Mouse (Mus musculus) left cerebral cortex, postnatal 14 days (tissue): Measurements from ENCODE around the gene Maoa. TPM values are rescaled to one million over a fixed set of nuclear protein-coding genes. Genes with fewer than 3 reads are reported as not detected.

Experiments used
- DNase-seq, 2 experiments: peaks; one replicate each; pipeline ENCODE4 v3.0.0; 2021 to 2022; ENCODE audit warnings: low spot score in 2 of 2, mixed read lengths in 1 of 2
- intact Hi-C: fragments of 180-260 bp; cut with DNase I; formaldehyde crosslinking; loops from one replicate; pipeline ENCODE4 v1.15.1; 2025
- long read RNA-seq, 2 experiments: library from polyadenylated mRNA; stranded (forward); transcript quantifications; one replicate each; pipeline ENCODE4 v2.0.0; 2021
- total RNA-seq, 2 experiments: library from RNA; stranded (reverse); gene quantifications; 2 replicates each; pipeline ENCODE4 v1.2.3; 2021

Maoa gene
- 10 to 100 TPM; 21.5 to 23.5 TPM for total RNA-seq
- long read RNA-seq, experiment 1, full-length matches to known transcripts: 27 of 29 reads
- long read RNA-seq, experiment 1, partial matches to known transcripts: 0 of 29 reads
- long read RNA-seq, experiment 1, other reads (novel, unspliced or antisense): 2 of 29 reads
- long read RNA-seq, experiment 2, full-length matches to known transcripts: 8 of 16 reads
- long read RNA-seq, experiment 2, partial matches to known transcripts: 3 of 16 reads
- long read RNA-seq, experiment 2, other reads (novel, unspliced or antisense): 5 of 16 reads

DNA sequence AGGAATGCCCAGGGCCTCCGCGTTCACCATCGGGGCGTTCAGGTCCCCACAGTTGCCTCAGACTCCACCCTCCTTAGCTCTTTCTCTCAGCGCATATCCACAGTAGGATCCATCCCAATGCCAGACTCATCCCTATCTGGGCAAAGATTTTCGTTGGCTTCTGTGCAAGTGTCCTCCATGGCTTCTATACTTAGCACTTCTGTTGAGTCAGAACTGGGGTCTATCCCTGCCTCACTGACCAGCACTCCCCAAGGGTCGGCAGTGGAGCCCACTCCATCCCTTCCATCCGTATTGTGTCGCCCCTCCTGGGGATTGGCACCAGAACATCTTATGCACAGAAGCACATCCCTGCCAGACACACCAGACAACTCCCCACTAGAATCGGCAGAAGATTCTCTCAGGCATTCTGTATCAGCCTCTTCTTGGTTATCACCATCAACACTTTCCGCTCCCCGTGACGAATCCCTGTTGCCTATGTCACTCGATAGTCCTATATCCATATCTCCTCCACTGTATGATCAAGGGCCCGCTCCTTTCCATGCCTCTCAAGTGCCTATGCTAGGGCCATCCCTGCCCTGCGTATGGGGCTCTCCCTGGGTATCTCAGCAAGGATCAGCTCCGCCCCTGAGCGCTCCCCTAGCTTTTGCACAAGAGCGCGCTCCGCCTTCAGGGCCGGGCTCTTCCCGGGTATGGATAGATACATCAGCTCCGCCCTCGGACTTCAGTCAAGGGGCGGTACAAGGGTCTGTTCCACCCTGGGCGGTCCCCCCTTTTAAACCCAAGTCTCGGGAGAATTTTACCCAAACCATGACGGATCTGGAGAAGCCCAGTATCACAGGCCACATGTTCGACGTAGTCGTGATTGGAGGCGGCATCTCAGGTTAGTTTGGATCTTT is at the start of gene Maoa:
Maoa (plus strand) TSS at position 665 of the 896 bp plus-strand sequence.
- intact Hi-C loops: no loop called here
- DNase-seq: peak; percentile 78 to 82

DNA sequence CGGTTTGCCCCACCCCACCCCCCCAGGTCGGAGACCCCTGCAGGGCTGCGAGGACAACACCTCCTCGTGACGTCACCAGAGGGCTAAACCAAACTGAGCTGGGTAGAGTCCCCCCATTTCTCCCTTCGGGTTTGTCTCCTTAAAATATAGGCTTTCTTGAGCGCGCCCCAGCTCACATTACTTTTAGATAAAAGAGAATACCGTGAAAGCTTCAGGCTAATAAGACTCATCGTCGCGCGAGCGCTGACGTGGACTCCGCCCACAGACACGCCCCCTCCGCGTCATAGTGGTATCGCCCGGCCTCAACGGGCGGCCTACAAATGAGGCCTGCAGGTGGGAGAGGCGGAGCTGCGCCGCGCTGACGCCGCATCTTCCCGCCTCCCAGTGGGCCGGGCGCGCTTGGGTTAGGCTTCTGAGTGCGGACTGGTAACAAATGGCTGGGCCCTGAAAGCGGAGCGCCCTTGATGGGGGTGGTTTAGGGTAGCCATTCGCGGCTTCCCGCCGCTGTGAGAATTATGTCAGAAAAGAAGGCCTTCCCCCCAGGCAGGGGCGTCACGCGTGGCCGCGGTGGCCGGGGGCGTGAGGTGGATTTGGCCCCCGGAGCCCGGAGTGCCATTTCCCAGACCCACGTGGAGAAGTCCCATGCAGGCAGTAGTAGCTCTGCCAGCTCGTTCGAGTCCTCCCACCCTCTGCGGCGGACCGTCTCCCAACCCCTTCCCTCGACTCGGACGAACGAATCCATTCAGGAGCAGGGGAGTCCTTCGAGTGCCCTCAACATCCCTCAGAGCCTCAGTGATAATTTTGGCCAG is 1.1 kb upstream of the Maoa start:
- intact Hi-C loops: no loop called here

DNA sequence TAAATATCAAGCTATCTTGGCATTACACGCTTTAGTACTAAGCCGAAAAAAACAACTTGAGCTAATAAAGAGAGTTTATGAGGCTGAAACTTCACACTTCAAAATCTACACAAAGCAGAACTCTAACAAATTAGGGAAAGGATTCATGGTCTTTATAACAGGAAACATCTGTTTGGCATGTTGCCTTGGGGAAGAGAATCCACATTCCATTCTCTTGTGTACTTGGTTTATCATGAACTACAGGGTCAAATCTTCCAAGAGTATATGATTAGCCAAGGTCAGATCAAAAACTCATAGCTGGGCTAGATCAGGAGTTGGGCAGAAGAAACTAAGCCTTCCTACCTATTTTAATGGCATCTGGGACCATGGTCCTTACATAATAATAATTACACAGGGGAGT is 37.0 kb downstream of the Maoa start:
- no peak for DNase-seq
- intact Hi-C loops: no loop called here

More for the DNA sequence above, 1.1 kb upstream of the Maoa start:
- DNase-seq: peak; percentile 85 to 87

DNA sequence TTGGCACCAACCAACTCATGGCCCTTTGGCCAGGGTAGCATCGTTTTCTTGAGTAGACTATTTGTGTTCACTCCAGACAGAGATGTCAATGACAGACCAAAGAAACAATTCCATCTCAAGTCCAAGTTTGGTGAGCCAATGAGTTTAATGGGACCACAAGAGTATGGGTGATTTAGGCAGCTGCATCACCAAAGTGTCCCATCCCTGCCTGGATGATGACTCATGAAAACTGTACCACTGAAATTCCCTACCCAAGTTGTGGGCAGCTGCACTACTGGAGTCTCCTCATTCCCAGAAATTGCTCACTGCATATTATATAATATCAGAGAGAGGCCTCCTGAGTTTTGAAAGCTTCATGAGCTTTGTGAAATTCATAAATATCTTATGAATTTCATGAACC is 86.6 kb downstream of the Maoa start:
- no peak for DNase-seq
- intact Hi-C loops: no loop called here

DNA sequence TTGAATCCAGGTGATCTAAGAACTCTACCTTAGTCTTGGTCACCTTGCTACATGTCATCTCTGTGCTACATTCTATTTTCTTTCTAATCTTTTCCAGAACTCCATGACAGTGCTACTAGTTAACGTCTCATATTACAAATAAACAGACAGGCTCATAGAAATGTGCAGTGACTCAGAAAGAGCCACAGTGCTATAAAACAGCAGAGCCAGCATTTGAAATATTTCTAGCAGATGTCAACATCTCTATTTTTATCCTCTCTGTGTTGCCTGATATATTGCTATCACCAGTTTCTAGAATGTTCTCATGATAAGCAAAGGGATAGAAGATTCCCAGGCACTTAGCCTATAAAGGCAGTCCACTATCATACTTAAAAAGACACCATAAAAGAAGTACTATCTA is 94.5 kb downstream of the Maoa start:
- no peak for DNase-seq
- intact Hi-C loops: no loop called here

Other genes with a start within 250 kb of the Maoa start
- not detected for gene Cypt1, start 96.8 kb upstream of the Maoa start, total RNA-seq
- gene Maob, start 197.7 kb downstream of the Maoa start, total RNA-seq: 10 to 100 TPM in 1 of 2 experiments, 1 to 10 TPM in 1; 8.3 to 10.6 TPM